In the genomic region with DNA sequence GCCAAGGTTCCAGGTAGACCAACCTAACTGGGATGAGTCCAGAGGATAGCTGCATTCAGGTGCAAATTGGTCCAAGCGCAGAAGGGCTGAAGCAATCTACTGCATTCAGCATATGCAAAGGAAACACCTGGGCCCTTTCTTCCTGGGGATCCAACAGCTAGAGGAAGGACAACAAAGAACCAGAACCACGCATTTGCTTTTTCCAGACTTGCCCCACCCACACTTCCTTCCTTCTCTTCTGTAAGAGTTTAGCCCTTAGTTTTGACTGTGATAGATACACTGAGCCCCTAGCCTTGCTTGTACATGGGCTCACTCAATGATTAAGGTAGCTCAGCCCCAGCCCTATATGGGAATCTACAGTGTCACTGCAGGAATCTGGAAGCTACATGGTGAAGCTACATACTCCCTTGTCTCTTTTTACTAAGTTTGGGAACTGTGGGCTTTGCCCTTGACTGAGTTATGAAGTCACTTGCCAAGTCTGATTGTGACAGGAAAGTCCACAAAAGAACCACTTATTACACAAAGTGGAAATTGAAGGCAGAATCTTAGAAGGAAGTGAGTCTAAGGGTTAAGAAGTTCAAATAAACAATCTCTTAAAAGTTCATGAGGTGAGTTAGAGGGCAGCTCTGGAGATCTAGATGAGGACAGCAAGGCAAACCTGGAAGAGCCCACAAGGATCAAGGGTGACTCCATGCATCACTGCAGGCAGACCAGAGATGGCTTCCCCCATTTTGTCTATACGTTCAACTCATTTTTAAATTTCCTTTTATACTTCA, we compare ENCODE assay signal across 12 mouse cellular contexts. TPM values are rescaled to one million over a fixed set of nuclear protein-coding genes. Genes with fewer than 3 reads are reported as not detected.
DNase-seq lines count a peak whose midpoint lies in the region; ATAC-seq lines count a peak whose summit lies in the region.
"Had no signal": no experiment of that assay in that cellular context is flagged by ENCODE, and none has a peak within 500 bp of the region (broad histone marks: within the 10 kb centered on the region; RNA-seq: fewer than 3 reads in every experiment).

No protein-coding gene starts in this region.

- no peak for ATAC-seq in kidney, embryonic 14.5 days (ENCODE audit: low FRiP score, low TSS enrichment)
- ATAC-seq in megakaryocyte progenitor cell, adult 5-6 weeks (replicated peaks; ENCODE audit: poor library complexity), result peak; percentile 44; the same call in 1 of the 2 replicates
- ATAC-seq: Patski had no signal

- no peak overlapping the region for H3K4me3 ChIP-seq in kidney, embryonic 14.5 days (ENCODE audit: low read length)
- H3K4me3 ChIP-seq: hindbrain, embryonic 13.5 days had no signal

- H3K9me3 ChIP-seq in kidney, embryonic 14.5 days (ENCODE audit: control insufficient read depth, low read length), result no peaks in the 10 kb centered on the region
- H3K9me3 ChIP-seq: hindbrain, embryonic 13.5 days had no signal

- no peaks in the 10 kb centered on the region for H3K36me3 ChIP-seq in kidney, embryonic 14.5 days (ENCODE audit: control insufficient read depth, insufficient read depth, low read length)
- H3K36me3 ChIP-seq: hindbrain, embryonic 13.5 days had no signal

- no peak overlapping the region for H3K4me2 ChIP-seq in kidney, embryonic 14.5 days (replicated peaks; ENCODE audit: low read depth, low read length)
- H3K4me2 ChIP-seq: hindbrain, embryonic 13.5 days had no signal

- H3K4me1 ChIP-seq in kidney, embryonic 14.5 days (ENCODE audit: control insufficient read depth, insufficient read depth, low read length), result no peaks in the 10 kb centered on the region
- H3K4me1 ChIP-seq: hindbrain, embryonic 13.5 days had no signal

- no peak overlapping the region for H3K27ac ChIP-seq in kidney, embryonic 14.5 days (ENCODE audit: low read depth, low read length)
- H3K27ac ChIP-seq: hindbrain, embryonic 13.5 days had no signal

- no peak overlapping the region for H3K9ac ChIP-seq in kidney, embryonic 14.5 days (ENCODE audit: low read depth, low read length)
- H3K9ac ChIP-seq: hindbrain, embryonic 13.5 days had no signal

- WGBS in kidney, embryonic 14.5 days, result 72% methylated on average over 3 of the region's 3 CpGs

- peak; percentile 72 for DNase-seq in kidney, adult 11 months
- DNase-seq in adrenal gland, postnatal 36 days, result peak; percentile 20 to 43
- peak; percentile 24 for DNase-seq in heart, postnatal 4 days
- DNase-seq in layer of hippocampus, adult 11-12 months (ENCODE audit: low spot score), result no peak
- no peak for DNase-seq in T-cell, adult 2 months (ENCODE audit: low spot score)
- DNase-seq in urinary bladder, postnatal 14 days (ENCODE audit: low spot score), result no peak
- DNase-seq: cerebellum, postnatal 14 days had no signal

- no peaks in the 10 kb centered on the region for H3K27me3 ChIP-seq in kidney, embryonic 14.5 days (ENCODE audit: control insufficient read depth, insufficient read depth, low read length)
- H3K27me3 ChIP-seq: hindbrain, embryonic 13.5 days; Patski had no signal

RNA-seq across cellular contexts. Expression of a gene that starts 59.1 kb away (rescaled TPM):
- 27.7 and 31.3 TPM in 2 replicates for polyA plus RNA-seq in kidney, embryonic 14.5 days (2014; fragmentation: Nextera tagmentation; extraction: Ambion mirVana)
- 10 to 100 TPM; 54.4 to 84.0 TPM for total RNA-seq in adrenal gland, postnatal 36 days (2021)
- total RNA-seq in heart, postnatal 4 days (2021), result 10 to 100 TPM; 44.8 to 67.6 TPM
- total RNA-seq in megakaryocyte progenitor cell, adult 5-6 weeks (2015), result not detected in 2 replicates
- total RNA-seq in megakaryocyte progenitor cell, adult 5-6 weeks (2017), result 1.3 TPM in 1 of 2 replicates, not detected in the other
- total RNA-seq: megakaryocyte-erythroid progenitor cell, adult 5-6 weeks had no signal

Comparison
In these comparisons a context has a peak if more than half of its experiments do, and no peak if none do; other contexts are left out.
1. DNase-seq: peak in kidney, adult 11 months (single experiment), adrenal gland, postnatal 36 days (2 of 2) and heart, postnatal 4 days (single experiment); none in layer of hippocampus, adult 11-12 months (single experiment), T-cell, adult 2 months (single experiment) and urinary bladder, postnatal 14 days (single experiment).
2. RNA of a gene that starts 59.1 kb away (total RNA-seq): 54.4 to 84.0 TPM in adrenal gland, postnatal 36 days and 44.8 to 67.6 TPM in heart, postnatal 4 days; 1.3 TPM in megakaryocyte progenitor cell, adult 5-6 weeks; every median in the first group is over 10 times any median in the second.